In genomic region chr19:4615151-4616093, GRCm38 (mm10) we compare ENCODE assay signal across 8 mouse cellular contexts. TPM values are rescaled to one million over a fixed set of nuclear protein-coding genes. Genes with fewer than 3 reads are reported as not detected.
DNase-seq lines count a peak whose midpoint lies in the region; ATAC-seq lines count a peak whose summit lies in the region.

Lrfn4 (minus strand) TSS chr19:4615667.

- H3K4me2 ChIP-seq in forebrain, embryonic 11.5 days (ENCODE audit: low read depth, low read length, severe bottlenecking): peak within 1 kb of the TSS; percentile 77
- peak within 1 kb of the TSS; percentile 89 for H3K4me2 ChIP-seq in heart, embryonic 15.5 days
- peak within 1 kb of the TSS; percentile 97 for H3K4me2 ChIP-seq in liver, embryonic 12.5 days
- H3K4me2 ChIP-seq in neural tube, embryonic 11.5 days (ENCODE audit: low read depth): peak within 1 kb of the TSS; percentile 79

- peak within 1 kb of the TSS; percentile 92 for H3K4me3 ChIP-seq in forebrain, embryonic 11.5 days (ENCODE audit: low read depth, low read length)
- peak within 1 kb of the TSS; percentile 77 for H3K4me3 ChIP-seq in heart, embryonic 15.5 days
- peak within 1 kb of the TSS; percentile 67 for H3K4me3 ChIP-seq in liver, embryonic 12.5 days
- peak within 1 kb of the TSS; percentile 91 for H3K4me3 ChIP-seq in neural tube, embryonic 11.5 days (ENCODE audit: low read depth, low read length)

- no peaks in the 10 kb centered on the region for H3K9me3 ChIP-seq in forebrain, embryonic 11.5 days (ENCODE audit: control insufficient read depth, low read length)
- no peaks in the 10 kb centered on the region for H3K9me3 ChIP-seq in heart, embryonic 15.5 days (replicated peaks)
- H3K9me3 ChIP-seq in liver, embryonic 12.5 days (replicated peaks): no peaks in the 10 kb centered on the region
- no peaks in the 10 kb centered on the region for H3K9me3 ChIP-seq in neural tube, embryonic 11.5 days (ENCODE audit: control insufficient read depth, low read length)

- peaks cover 8% of the 10 kb centered on the region; the same call in 1 of the 2 replicates for H3K36me3 ChIP-seq in forebrain, embryonic 11.5 days (ENCODE audit: control insufficient read depth, insufficient read depth, low read length)
- peaks cover 18% of the 10 kb centered on the region; the same call in 1 of the 2 replicates for H3K36me3 ChIP-seq in heart, embryonic 15.5 days
- H3K36me3 ChIP-seq in liver, embryonic 12.5 days: peaks cover 40% of the 10 kb centered on the region
- H3K36me3 ChIP-seq in neural tube, embryonic 11.5 days (ENCODE audit: control insufficient read depth, insufficient read depth, low read length): peaks cover 5% of the 10 kb centered on the region

- ATAC-seq in CD4-positive, CD25-positive, alpha-beta regulatory T cell, adult 4 months: peak; percentile 61
- ATAC-seq in forebrain, embryonic 11.5 days (replicated peaks; ENCODE audit: low FRiP score): peak; percentile 93
- peak; percentile 95 for ATAC-seq in heart, embryonic 15.5 days (replicated peaks; ENCODE audit: insufficient number of reproducible peaks, insufficient read depth, low FRiP score, low read depth)
- peak; percentile 83 for ATAC-seq in liver, embryonic 12.5 days
- peak; percentile 93 for ATAC-seq in neural tube, embryonic 11.5 days (ENCODE audit: insufficient read depth, low FRiP score, low TSS enrichment)

- WGBS in forebrain, embryonic 11.5 days: under 1% methylated on average over 74 of the region's 87 CpGs
- WGBS in heart, embryonic 15.5 days: under 1% methylated on average over 67 of the region's 87 CpGs
- under 1% methylated on average over 86 of the region's 87 CpGs for WGBS in liver, embryonic 12.5 days (ENCODE audit: insufficient replicate concordance)
- under 1% methylated on average over 48 of the region's 87 CpGs for WGBS in neural tube, embryonic 11.5 days

- peak; percentile 72 for DNase-seq in c-Kit-positive CD71-positive TER-119-negative erythroid progenitor cells, embryonic 14.5 days (ENCODE audit: low read depth)
- DNase-seq in forebrain, embryonic 11.5 days (ENCODE audit: low spot score): peak; percentile 95
- DNase-seq in kidney, postnatal 14 days: peak; percentile 90
- DNase-seq in neural tube, embryonic 11.5 days (ENCODE audit: low spot score): peak; percentile 94
- DNase-seq in testis, postnatal 10 days (ENCODE audit: low spot score): peak; percentile 86

- peak within 1 kb of the TSS; percentile 78 for H3K27ac ChIP-seq in forebrain, embryonic 11.5 days (ENCODE audit: low read depth, low read length)
- peak within 1 kb of the TSS; percentile 70 for H3K27ac ChIP-seq in heart, embryonic 15.5 days
- peak within 1 kb of the TSS; percentile 57; the same call in 1 of the 2 replicates for H3K27ac ChIP-seq in liver, embryonic 12.5 days
- peak within 1 kb of the TSS; percentile 87 for H3K27ac ChIP-seq in neural tube, embryonic 11.5 days (ENCODE audit: low read depth, low read length)

- peaks cover 13% of the 10 kb centered on the region for H3K4me1 ChIP-seq in forebrain, embryonic 11.5 days (replicated peaks; ENCODE audit: control insufficient read depth, insufficient read depth, low read length)
- peaks cover 19% of the 10 kb centered on the region for H3K4me1 ChIP-seq in heart, embryonic 15.5 days (replicated peaks)
- peaks cover 33% of the 10 kb centered on the region for H3K4me1 ChIP-seq in liver, embryonic 12.5 days
- peaks cover 19% of the 10 kb centered on the region for H3K4me1 ChIP-seq in neural tube, embryonic 11.5 days (ENCODE audit: control insufficient read depth, insufficient read depth, low read length)

- H3K27me3 ChIP-seq in forebrain, embryonic 11.5 days (ENCODE audit: control insufficient read depth, insufficient read depth, low read length): no peaks in the 10 kb centered on the region
- H3K27me3 ChIP-seq in heart, embryonic 15.5 days: 0 out of 2 replicates have a peak, but pooled peaks cover 5% of the 10 kb centered on the region
- peaks cover 49% of the 10 kb centered on the region for H3K27me3 ChIP-seq in liver, embryonic 12.5 days (replicated peaks)
- H3K27me3 ChIP-seq in neural tube, embryonic 11.5 days (ENCODE audit: control insufficient read depth, insufficient read depth, low read length): no peaks in the 10 kb centered on the region

- peak within 1 kb of the TSS; percentile 96 for H3K9ac ChIP-seq in forebrain, embryonic 11.5 days (ENCODE audit: low read length)
- H3K9ac ChIP-seq in heart, embryonic 15.5 days: peak within 1 kb of the TSS; percentile 81
- peak within 1 kb of the TSS; percentile 78 for H3K9ac ChIP-seq in liver, embryonic 12.5 days
- H3K9ac ChIP-seq in neural tube, embryonic 11.5 days (ENCODE audit: low read length): peak within 1 kb of the TSS; percentile 94

RNA-seq across cellular contexts. Expression of gene Lrfn4, which starts in this region (rescaled TPM):
- polyA plus RNA-seq in CD4-positive, CD25-positive, alpha-beta regulatory T cell, adult 4 months (2017; shearing (Covaris generic)): not detected
- 8.5 and 12.0 TPM in 2 replicates for polyA plus RNA-seq in forebrain, embryonic 11.5 days (2014; fragmentation: Nextera tagmentation; extraction: Ambion mirVana)
- 3.2 and 4.0 TPM in 2 replicates for polyA plus RNA-seq in heart, embryonic 15.5 days (2015; fragmentation: Nextera tagmentation; extraction: Ambion mirVana)
- 2.6 and 2.7 TPM in 2 replicates for polyA plus RNA-seq in liver, embryonic 12.5 days (2016; fragmentation: Nextera tagmentation; extraction: Ambion mirVana)
- 10.0 and 10.5 TPM in 2 replicates for polyA plus RNA-seq in neural tube, embryonic 11.5 days (2014; fragmentation: Nextera tagmentation; extraction: Ambion mirVana)

Comparison
In these comparisons a context has a peak if more than half of its experiments do, and no peak if none do; other contexts are left out.
1. Peak in every context shown above with its lines: DNase-seq, ATAC-seq, H3K4me3 ChIP-seq and H3K27ac ChIP-seq.
2. Peak in ATAC-seq in CD4-positive, CD25-positive, alpha-beta regulatory T cell, adult 4 months; RNA of the gene not detected or under 1 TPM.